Mouse (Mus musculus): ENCODE data around the gene C9. TPM values are rescaled to one million over a fixed set of nuclear protein-coding genes. Genes with fewer than 3 reads are reported as not detected.

C9 gene
- polyA plus RNA-seq, 1 experiment from 2014 or later, result 12.1 TPM

DNA sequence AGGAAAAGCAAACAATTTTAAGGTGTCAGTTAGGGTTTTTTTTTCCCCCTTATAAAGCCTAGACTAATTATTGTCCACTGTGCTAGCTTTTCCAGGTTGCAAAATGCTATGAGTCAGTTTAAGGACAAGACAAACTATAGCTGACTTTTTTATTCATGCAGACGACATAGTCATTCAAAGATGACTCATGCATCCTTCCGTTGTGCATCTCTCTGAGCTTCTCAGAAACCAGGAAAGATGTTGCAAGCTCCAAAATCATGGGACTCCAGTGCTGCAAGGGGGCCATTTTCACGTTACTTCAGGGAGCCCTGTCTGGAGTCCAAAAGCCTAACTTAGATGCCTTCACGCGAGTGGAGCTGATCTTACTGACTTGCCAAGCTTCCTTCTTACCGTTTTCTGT lies 33.8 kb upstream of the C9 start:
- ATAC-seq (ENCODE audit: low read depth), result no peak
- Histone ChIP-seq H3K9me3 (replicated peaks; ENCODE audit: control insufficient read depth, low read length) (no peaks in the 10 kb centered on the region), H3K27ac (ENCODE audit: low read length) (no peak overlapping the region), H3K4me1 (ENCODE audit: control insufficient read depth, low read depth, low read length) (no peaks in the 10 kb centered on the region), H3K9ac (ENCODE audit: low read depth, low read length) (no peak overlapping the region), H3K36me3 (ENCODE audit: control insufficient read depth, insufficient read depth) (no peaks in the 10 kb centered on the region), H3K4me3 (ENCODE audit: low read depth, low read length) (no peak overlapping the region), H3K27me3 (ENCODE audit: control insufficient read depth, insufficient read depth, low read depth, low read length) (no peaks in the 10 kb centered on the region), H3K4me2 (ENCODE audit: low read depth, low read length) (no peak overlapping the region)
- WGBS (ENCODE audit: insufficient replicate concordance), result 48% methylated on average over 6 of the region's 6 CpGs

DNA sequence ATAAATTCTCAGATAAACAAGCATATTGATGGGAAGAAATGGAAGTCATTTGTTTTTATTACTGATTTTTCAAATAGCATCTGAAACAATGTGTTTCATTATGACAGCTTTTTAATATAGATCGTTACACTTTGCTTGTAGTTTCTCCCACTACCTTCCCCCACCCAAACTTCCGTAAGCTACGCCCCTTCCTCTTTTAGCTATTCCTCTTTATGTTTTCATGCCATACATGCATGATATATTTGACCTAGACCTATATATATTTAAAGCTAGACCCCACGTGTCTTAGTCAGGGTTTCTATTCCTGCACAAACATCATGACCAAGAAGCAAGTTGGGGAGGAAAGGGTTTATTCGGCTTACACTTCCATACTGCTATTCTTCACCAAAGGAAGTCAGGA lies 29.8 kb upstream of the C9 start:
- no peaks in the 10 kb centered on the region for H3K36me3 ChIP-seq (ENCODE audit: control insufficient read depth, insufficient read depth)
- no peak for ATAC-seq (ENCODE audit: low read depth)
- H3K9me3 ChIP-seq (replicated peaks; ENCODE audit: control insufficient read depth, low read length), result no peaks in the 10 kb centered on the region
- no peak overlapping the region for H3K4me3 ChIP-seq (ENCODE audit: low read depth, low read length)
- WGBS (ENCODE audit: insufficient replicate concordance), result 57% methylated on average over 5 of the region's 5 CpGs
- no peaks in the 10 kb centered on the region for H3K4me1 ChIP-seq (ENCODE audit: control insufficient read depth, low read depth, low read length)
- H3K4me2 ChIP-seq (ENCODE audit: low read depth, low read length), result no peak overlapping the region
- no peak overlapping the region for H3K9ac ChIP-seq (ENCODE audit: low read depth, low read length)
- H3K27me3 ChIP-seq (ENCODE audit: control insufficient read depth, insufficient read depth, low read depth, low read length), result no peaks in the 10 kb centered on the region
- no peak overlapping the region for H3K27ac ChIP-seq (ENCODE audit: low read length)

DNA sequence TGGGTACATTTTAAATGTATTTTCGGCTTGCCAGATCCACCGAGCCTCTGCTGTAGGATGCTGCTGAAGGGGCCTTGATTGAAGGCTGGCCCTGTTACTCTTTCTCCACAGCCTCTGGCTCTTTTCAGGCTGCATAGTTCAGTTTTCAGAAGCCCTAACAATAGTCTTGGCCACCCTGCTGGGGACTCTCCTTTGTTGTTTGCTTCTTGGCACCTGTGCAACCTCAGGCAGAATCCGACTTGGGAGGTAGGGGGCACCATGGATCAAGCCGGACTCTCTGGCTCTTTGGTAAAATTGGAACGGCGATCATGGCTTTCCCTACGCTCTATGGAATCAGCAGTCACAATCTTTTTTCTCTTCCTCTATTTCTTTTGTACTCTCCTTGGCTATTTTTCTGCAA lies 13.3 kb upstream of the C9 start:
- H3K9ac ChIP-seq (ENCODE audit: low read depth, low read length), result no peak overlapping the region
- 67% methylated on average over 7 of the region's 7 CpGs for WGBS (ENCODE audit: insufficient replicate concordance)

GRCm38 (mm10) chr15:6432411-6432810 lies 12.7 kb upstream of the C9 start:
- ATAC-seq (ENCODE audit: low read depth), result no peak
- H3K27ac ChIP-seq (ENCODE audit: low read length), result no peak overlapping the region
- 73% methylated on average over 7 of the region's 7 CpGs for WGBS (ENCODE audit: insufficient replicate concordance)
- no peaks in the 10 kb centered on the region for H3K4me1 ChIP-seq (ENCODE audit: control insufficient read depth, low read depth, low read length)
- H3K4me2 ChIP-seq (ENCODE audit: low read depth, low read length), result no peak overlapping the region
- H3K4me3 ChIP-seq (ENCODE audit: low read depth, low read length), result no peak overlapping the region
- no peaks in the 10 kb centered on the region for H3K9me3 ChIP-seq (replicated peaks; ENCODE audit: control insufficient read depth, low read length)
- no peaks in the 10 kb centered on the region for H3K27me3 ChIP-seq (ENCODE audit: control insufficient read depth, insufficient read depth, low read depth, low read length)
- H3K9ac ChIP-seq (ENCODE audit: low read depth, low read length), result no peak overlapping the region
- no peaks in the 10 kb centered on the region for H3K36me3 ChIP-seq (ENCODE audit: control insufficient read depth, insufficient read depth)

More for the DNA sequence above, 13.3 kb upstream of the C9 start:
- Histone ChIP-seq H3K4me1 (ENCODE audit: control insufficient read depth, low read depth, low read length) (no peaks in the 10 kb centered on the region), H3K9me3 (replicated peaks; ENCODE audit: control insufficient read depth, low read length) (no peaks in the 10 kb centered on the region), H3K4me2 (ENCODE audit: low read depth, low read length) (no peak overlapping the region), H3K4me3 (ENCODE audit: low read depth, low read length) (no peak overlapping the region), H3K36me3 (ENCODE audit: control insufficient read depth, insufficient read depth) (no peaks in the 10 kb centered on the region), H3K27me3 (ENCODE audit: control insufficient read depth, insufficient read depth, low read depth, low read length) (no peaks in the 10 kb centered on the region), H3K27ac (ENCODE audit: low read length) (no peak overlapping the region)
- ATAC-seq (ENCODE audit: low read depth), result no peak

GRCm38 (mm10) chr15:6435281-6435680 lies 9.8 kb upstream of the C9 start:
- H3K36me3 ChIP-seq (ENCODE audit: control insufficient read depth, insufficient read depth), result no peaks in the 10 kb centered on the region
- no peaks in the 10 kb centered on the region for H3K4me1 ChIP-seq (ENCODE audit: control insufficient read depth, low read depth, low read length)
- no peak overlapping the region for H3K4me2 ChIP-seq (ENCODE audit: low read depth, low read length)
- WGBS (ENCODE audit: insufficient replicate concordance), result 68% methylated on average over 7 of the region's 7 CpGs
- no peak overlapping the region for H3K27ac ChIP-seq (ENCODE audit: low read length)
- no peaks in the 10 kb centered on the region for H3K27me3 ChIP-seq (ENCODE audit: control insufficient read depth, insufficient read depth, low read depth, low read length)
- no peak overlapping the region for H3K9ac ChIP-seq (ENCODE audit: low read depth, low read length)
- no peaks in the 10 kb centered on the region for H3K9me3 ChIP-seq (replicated peaks; ENCODE audit: control insufficient read depth, low read length)
- H3K4me3 ChIP-seq (ENCODE audit: low read depth, low read length), result no peak overlapping the region
- ATAC-seq (ENCODE audit: low read depth), result no peak

DNA sequence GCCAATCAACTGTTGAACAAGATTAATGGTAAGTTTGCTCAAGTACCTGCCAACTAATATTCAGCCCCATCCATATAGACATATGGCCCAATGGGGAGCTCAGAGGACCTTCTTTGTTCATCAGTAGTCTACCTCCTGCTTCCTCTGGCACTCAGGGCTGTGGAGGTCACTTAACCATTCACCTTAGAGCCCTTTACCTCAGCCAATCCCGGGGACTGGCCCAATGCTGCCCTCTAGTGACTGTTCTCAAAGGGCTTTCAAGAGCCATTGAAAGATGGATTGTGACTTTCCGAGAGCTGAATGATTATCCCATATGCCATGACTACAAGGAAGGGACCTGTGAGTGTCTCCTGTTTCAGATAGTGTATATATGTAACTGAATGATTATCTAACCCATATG lies 9.4 kb upstream of the C9 start:
- H3K36me3 ChIP-seq (ENCODE audit: control insufficient read depth, insufficient read depth), result no peaks in the 10 kb centered on the region
- H3K27ac ChIP-seq (ENCODE audit: low read length), result no peak overlapping the region
- H3K9ac ChIP-seq (ENCODE audit: low read depth, low read length), result no peak overlapping the region
- no peaks in the 10 kb centered on the region for H3K9me3 ChIP-seq (replicated peaks; ENCODE audit: control insufficient read depth, low read length)
- no peak overlapping the region for H3K4me2 ChIP-seq (ENCODE audit: low read depth, low read length)
- ATAC-seq (ENCODE audit: low read depth), result no peak
- H3K4me1 ChIP-seq (ENCODE audit: control insufficient read depth, low read depth, low read length), result no peaks in the 10 kb centered on the region
- no peaks in the 10 kb centered on the region for H3K27me3 ChIP-seq (ENCODE audit: control insufficient read depth, insufficient read depth, low read depth, low read length)
- 33% methylated on average over 2 of the region's 2 CpGs for WGBS (ENCODE audit: insufficient replicate concordance)
- no peak overlapping the region for H3K4me3 ChIP-seq (ENCODE audit: low read depth, low read length)

- Histone ChIP-seq H3K36me3 (ENCODE audit: control insufficient read depth, insufficient read depth) (no peaks in the 10 kb centered on the region), H3K4me3 (ENCODE audit: low read depth, low read length) (no peak overlapping the region), H3K4me2 (ENCODE audit: low read depth, low read length) (no peak overlapping the region), H3K9ac (ENCODE audit: low read depth, low read length) (no peak overlapping the region), H3K27ac (ENCODE audit: low read length) (no peak overlapping the region), H3K9me3 (replicated peaks; ENCODE audit: control insufficient read depth, low read length) (no peaks in the 10 kb centered on the region), H3K4me1 (ENCODE audit: control insufficient read depth, low read depth, low read length) (no peaks in the 10 kb centered on the region), H3K27me3 (ENCODE audit: control insufficient read depth, insufficient read depth, low read depth, low read length) (no peaks in the 10 kb centered on the region)
- ATAC-seq (ENCODE audit: low read depth), result no peak
- 58% methylated on average over 3 of the region's 3 CpGs for WGBS (ENCODE audit: insufficient replicate concordance)
Observed at GRCm38 (mm10) chr15:6438685-6439084, 6.4 kb upstream of the C9 start.

- 66% methylated on average over 2 of the region's 2 CpGs for WGBS (ENCODE audit: insufficient replicate concordance)
- no peak for ATAC-seq (ENCODE audit: low read depth)
- Histone ChIP-seq H3K9ac (ENCODE audit: low read depth, low read length) (no peak overlapping the region), H3K4me1 (ENCODE audit: control insufficient read depth, low read depth, low read length) (no peaks in the 10 kb centered on the region), H3K4me3 (ENCODE audit: low read depth, low read length) (no peak overlapping the region), H3K27ac (ENCODE audit: low read length) (no peak overlapping the region), H3K27me3 (ENCODE audit: control insufficient read depth, insufficient read depth, low read depth, low read length) (no peaks in the 10 kb centered on the region), H3K36me3 (ENCODE audit: control insufficient read depth, insufficient read depth) (no peaks in the 10 kb centered on the region), H3K9me3 (replicated peaks; ENCODE audit: control insufficient read depth, low read length) (no peaks in the 10 kb centered on the region), H3K4me2 (ENCODE audit: low read depth, low read length) (no peak overlapping the region)
Observed at GRCm38 (mm10) chr15:6444452-6444851, 675 bp upstream of the C9 start.

DNA sequence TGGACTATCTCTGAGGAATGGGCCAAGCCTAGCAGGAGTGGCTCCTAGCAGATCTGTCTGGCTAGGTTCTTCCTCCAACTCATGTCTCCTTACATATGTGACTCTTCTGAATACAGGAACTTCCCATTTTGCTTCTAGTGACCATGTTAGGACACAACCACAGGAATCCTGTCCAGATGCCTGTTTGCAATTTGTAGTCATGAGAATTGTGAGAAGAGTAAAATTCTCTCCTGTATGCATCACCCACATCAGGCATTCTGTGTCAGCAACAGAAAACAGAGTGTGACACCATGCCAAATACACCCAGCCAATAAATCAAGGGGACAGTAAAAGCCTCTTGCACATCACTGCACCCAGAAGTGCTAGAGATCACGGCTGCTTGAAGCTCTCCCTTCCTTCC lies 1.1 kb downstream of the C9 start:
- no peak overlapping the region for H3K4me2 ChIP-seq (ENCODE audit: low read depth, low read length)
- no peak overlapping the region for H3K27ac ChIP-seq (ENCODE audit: low read length)
- H3K27me3 ChIP-seq (ENCODE audit: control insufficient read depth, insufficient read depth, low read depth, low read length), result no peaks in the 10 kb centered on the region
- H3K9ac ChIP-seq (ENCODE audit: low read depth, low read length), result no peak overlapping the region
- 45% methylated on average over 1 of the region's 1 CpGs for WGBS (ENCODE audit: insufficient replicate concordance)
- no peaks in the 10 kb centered on the region for H3K9me3 ChIP-seq (replicated peaks; ENCODE audit: control insufficient read depth, low read length)
- no peak overlapping the region for H3K4me3 ChIP-seq (ENCODE audit: low read depth, low read length)
- no peak for ATAC-seq (ENCODE audit: low read depth)
- H3K36me3 ChIP-seq (ENCODE audit: control insufficient read depth, insufficient read depth), result no peaks in the 10 kb centered on the region
- H3K4me1 ChIP-seq (ENCODE audit: control insufficient read depth, low read depth, low read length), result no peaks in the 10 kb centered on the region

GRCm38 (mm10) chr15:6448892-6449291 lies 3.8 kb downstream of the C9 start:
- no peak overlapping the region for H3K4me3 ChIP-seq (ENCODE audit: low read depth, low read length)
- H3K9ac ChIP-seq (ENCODE audit: low read depth, low read length), result no peak overlapping the region
- H3K27me3 ChIP-seq (ENCODE audit: control insufficient read depth, insufficient read depth, low read depth, low read length), result no peaks in the 10 kb centered on the region
- 45% methylated on average over 9 of the region's 9 CpGs for WGBS (ENCODE audit: insufficient replicate concordance)
- no peaks in the 10 kb centered on the region for H3K4me1 ChIP-seq (ENCODE audit: control insufficient read depth, low read depth, low read length)
- no peaks in the 10 kb centered on the region for H3K9me3 ChIP-seq (replicated peaks; ENCODE audit: control insufficient read depth, low read length)
- no peak overlapping the region for H3K4me2 ChIP-seq (ENCODE audit: low read depth, low read length)
- no peak overlapping the region for H3K27ac ChIP-seq (ENCODE audit: low read length)
- H3K36me3 ChIP-seq (ENCODE audit: control insufficient read depth, insufficient read depth), result no peaks in the 10 kb centered on the region
- no peak for ATAC-seq (ENCODE audit: low read depth)

Measured in liver, embryonic 16.5 days (tissue).